Mouse (Mus musculus) cortical plate, adult 2 months (tissue): ENCODE measurements at regions not wholly inside any gene's neighbourhood (a gene's known extent, or its start where the extent isn't known, plus 50 kb on each side); places are given as distances from the start of the nearest gene placed in this dataset.

Source experiments
- H3K27ac ChIP-seq: fragments of 200-500 bp; 2 replicates; pipeline ENCODE4 v1.5.1; 2012; ENCODE audit warnings: low read length, control low read depth, inconsistent platforms; ENCODE audit not compliant: insufficient read depth
- H3K4me1 ChIP-seq: fragments of 200-500 bp; 2 replicates; pipeline ENCODE4 v1.6.1; 2011; ENCODE audit warnings: low read length; ENCODE audit not compliant: control insufficient read depth, insufficient read depth
- H3K4me3 ChIP-seq: fragments of 200-500 bp; 2 replicates; pipeline ENCODE4 v1.5.1; 2011; ENCODE audit warnings: mild to moderate bottlenecking, low read length, control low read depth; ENCODE audit not compliant: insufficient read depth
- CTCF ChIP-seq: fragments of 200-500 bp; IDR thresholded peaks from 2 replicates; pipeline ENCODE4 v1.5.1; 2011; ENCODE audit warnings: mild to moderate bottlenecking, control low read depth, low read length; ENCODE audit not compliant: insufficient read depth; ENCODE audit errors: extremely low read depth
- POLR2A ChIP-seq: fragments of 200-500 bp; IDR thresholded peaks from 2 replicates; pipeline ENCODE4 v1.6.1; 2011; ENCODE audit warnings: mild to moderate bottlenecking, low read length, control low read depth; ENCODE audit not compliant: insufficient read depth; ENCODE audit errors: extremely low read depth

DNA sequence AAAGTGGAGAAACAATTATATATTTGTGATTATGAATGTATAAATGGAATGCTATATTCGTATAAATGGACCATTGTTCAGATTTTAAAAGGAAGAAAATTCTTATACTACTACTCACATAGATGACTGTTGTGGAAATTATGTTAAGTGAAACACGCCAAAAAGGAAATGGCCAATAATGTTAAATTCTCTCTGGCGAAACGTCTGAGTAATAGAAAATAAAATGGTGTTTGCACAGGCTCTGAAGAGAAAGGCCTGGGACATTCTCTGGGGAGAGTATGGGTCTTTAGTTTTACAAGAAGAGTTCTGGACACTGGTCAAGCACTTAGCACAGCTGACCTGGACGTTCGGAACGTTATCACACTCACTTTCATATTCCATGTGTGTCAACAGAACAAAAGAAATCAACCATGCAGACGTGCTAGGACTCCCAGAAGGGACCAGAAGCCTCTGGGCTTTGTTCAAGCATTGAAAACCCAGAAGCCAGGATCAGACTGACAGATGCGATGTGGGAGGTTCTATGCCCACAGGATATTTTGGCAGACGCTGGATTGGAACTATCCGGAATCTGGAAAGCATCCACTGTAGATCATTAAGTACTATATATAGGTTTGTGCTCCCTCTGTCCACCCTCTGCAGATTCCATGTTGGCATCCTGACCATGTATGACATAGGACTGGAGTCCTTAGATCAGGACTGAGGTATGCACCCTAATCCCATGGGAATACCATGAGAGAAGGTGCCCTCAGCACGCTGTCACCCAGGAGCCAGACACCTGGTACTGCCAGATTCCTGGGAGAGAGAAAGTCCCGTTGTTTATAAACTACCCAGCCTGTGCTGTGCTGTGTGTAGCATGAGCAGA lies 178.0 kb upstream of the Foxn2 start:
- H3K27ac ChIP-seq: peak overlapping the region; percentile 15; the same call in 1 of the 2 replicates
- TF ChIP-seq POLR2A (no peak), CTCF (no peak)
- no peak overlapping the region for H3K4me3 ChIP-seq
- H3K4me1 ChIP-seq: no peaks in the 10 kb centered on the region

DNA sequence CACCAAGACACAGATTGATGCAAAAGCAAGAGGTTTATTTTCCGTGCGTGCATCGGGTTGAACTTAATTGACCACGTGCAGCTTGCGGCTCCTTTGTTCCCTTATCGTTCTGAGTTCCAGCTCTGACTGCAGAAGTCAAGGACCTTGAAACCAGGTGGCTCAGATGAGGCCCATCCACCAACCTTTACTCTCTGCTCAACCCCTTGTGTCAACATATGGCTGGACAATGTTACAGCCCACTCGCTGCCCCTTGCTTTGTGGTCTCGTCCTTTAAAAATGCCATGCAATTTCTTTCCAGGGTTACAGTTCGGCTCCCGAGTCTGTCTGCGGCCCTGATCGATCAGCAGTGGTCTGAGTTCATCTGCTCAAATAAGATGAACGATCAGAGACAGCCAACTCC lies 175.2 kb upstream of the Foxn2 start:
- Histone ChIP-seq H3K27ac (no peak overlapping the region), H3K4me1 (no peaks in the 10 kb centered on the region), H3K4me3 (no peak overlapping the region)
- TF ChIP-seq CTCF: no peak
- TF ChIP-seq POLR2A: no peak

DNA sequence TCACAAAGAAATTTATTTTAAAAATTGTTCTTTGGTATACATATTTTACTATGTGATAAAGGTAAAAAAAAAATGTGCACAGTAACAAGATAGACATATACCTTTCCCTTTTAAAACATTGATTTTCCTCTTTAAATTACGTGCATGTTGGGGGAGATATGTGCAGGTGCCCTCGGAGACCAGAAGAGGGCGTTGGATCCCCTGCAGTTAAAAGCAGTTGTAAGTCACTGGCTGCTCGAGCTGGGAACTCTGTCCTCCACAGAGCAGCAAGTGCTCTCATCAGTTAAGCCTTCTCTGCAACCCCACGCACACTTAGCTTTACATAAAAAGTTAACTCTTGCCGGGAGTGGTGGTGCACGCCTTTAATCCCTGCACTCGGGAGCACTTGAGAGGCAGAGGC lies 172.3 kb upstream of the Foxn2 start:
- Histone ChIP-seq H3K27ac (no peak overlapping the region), H3K4me3 (no peak overlapping the region), H3K4me1 (no peaks in the 10 kb centered on the region)
- TF ChIP-seq POLR2A: no peak
- no peak for TF ChIP-seq CTCF

DNA sequence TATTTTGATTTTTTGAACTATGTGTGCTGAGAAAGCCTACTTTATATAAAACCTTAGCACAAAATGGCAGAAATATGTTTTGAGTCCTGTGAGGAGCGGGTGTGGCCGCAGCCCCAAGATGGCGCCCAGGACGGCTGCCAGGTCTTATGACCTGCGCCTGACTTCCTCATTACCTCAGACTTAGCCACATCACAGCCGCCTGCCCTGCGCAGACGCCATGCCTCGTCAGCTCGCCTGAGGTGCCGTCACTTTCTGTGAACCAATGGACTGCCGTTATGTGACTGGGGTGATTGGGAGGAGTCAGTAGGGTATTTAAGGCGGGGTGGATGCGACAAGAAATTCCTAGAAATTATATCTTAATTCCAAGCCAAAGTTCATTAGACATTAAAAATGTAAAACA lies 171.7 kb upstream of the Foxn2 start:
- Histone ChIP-seq H3K4me3 (no peak overlapping the region), H3K27ac (no peak overlapping the region), H3K4me1 (no peaks in the 10 kb centered on the region)
- TF ChIP-seq POLR2A (no peak), CTCF (no peak)

DNA sequence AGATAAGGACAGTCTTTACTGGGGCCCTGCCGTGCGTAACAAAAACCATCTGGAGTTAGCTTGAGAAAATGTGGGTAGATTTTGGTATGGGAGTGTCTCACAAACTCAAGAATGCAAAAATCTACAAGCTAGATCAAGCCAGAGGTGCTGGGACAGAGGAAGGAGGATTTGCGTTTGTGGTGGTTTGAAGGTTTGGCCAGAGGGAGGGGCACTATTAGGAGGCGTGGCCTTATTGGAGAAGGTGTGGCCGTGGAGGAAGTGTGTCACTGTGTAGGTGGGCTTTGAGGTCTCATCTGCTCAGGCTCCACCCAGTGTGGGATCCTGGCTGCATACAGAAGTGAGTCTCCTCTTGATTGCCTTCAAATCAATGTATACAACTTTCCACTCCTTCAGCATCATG lies 169.6 kb upstream of the Foxn2 start:
- Histone ChIP-seq H3K27ac (no peak overlapping the region), H3K4me1 (peaks cover 1% of the 10 kb centered on the region; the same call in 1 of the 2 replicates), H3K4me3 (no peak overlapping the region)
- TF ChIP-seq CTCF (no peak), POLR2A (no peak)

DNA sequence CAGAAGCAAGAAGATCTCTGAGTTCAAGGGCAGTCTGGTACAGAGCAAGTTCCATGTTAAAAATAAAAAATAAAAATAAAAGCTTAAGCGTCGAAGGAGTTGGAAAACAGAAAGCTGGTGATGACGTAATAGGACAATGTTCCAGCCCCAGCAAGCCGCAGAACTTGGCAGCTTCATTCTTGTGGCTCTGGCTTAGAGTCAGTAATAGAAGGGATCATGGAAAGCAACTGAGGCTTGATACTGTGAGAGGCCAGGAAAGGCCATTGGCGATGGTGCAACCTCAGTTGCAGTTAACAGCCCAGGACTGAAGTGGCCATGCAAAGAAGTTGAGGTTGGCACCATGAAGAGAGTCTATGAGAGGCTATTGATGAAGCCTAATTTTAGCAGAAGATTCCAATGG lies 168.3 kb upstream of the Foxn2 start:
- no peak overlapping the region for H3K4me3 ChIP-seq
- peaks cover 1% of the 10 kb centered on the region; the same call in 1 of the 2 replicates for H3K4me1 ChIP-seq
- TF ChIP-seq POLR2A: no peak
- TF ChIP-seq CTCF: no peak
- H3K27ac ChIP-seq: no peak overlapping the region

DNA sequence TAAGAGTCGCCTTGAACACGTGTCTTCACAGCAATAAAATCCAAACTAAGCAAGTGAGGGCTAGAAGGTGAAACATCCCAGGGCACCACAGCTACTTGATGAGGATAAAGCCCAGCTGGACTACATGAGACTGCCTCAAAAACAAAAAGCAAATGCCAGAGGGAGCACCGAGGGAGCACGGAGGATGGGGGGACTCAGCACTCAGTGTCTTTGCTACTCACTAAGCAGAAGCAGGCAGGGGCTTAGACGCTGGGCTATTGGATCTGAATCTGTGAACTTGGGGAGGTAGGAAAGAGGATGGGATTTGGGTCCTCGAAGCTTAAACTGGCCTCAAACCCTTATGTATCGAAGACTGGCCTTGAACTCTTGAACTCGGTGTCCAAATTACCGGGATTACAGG lies 167.0 kb upstream of the Foxn2 start:
- Histone ChIP-seq H3K4me1 (peaks cover 1% of the 10 kb centered on the region; the same call in 1 of the 2 replicates), H3K4me3 (no peak overlapping the region), H3K27ac (no peak overlapping the region)
- no peak for TF ChIP-seq POLR2A
- no peak for TF ChIP-seq CTCF

DNA sequence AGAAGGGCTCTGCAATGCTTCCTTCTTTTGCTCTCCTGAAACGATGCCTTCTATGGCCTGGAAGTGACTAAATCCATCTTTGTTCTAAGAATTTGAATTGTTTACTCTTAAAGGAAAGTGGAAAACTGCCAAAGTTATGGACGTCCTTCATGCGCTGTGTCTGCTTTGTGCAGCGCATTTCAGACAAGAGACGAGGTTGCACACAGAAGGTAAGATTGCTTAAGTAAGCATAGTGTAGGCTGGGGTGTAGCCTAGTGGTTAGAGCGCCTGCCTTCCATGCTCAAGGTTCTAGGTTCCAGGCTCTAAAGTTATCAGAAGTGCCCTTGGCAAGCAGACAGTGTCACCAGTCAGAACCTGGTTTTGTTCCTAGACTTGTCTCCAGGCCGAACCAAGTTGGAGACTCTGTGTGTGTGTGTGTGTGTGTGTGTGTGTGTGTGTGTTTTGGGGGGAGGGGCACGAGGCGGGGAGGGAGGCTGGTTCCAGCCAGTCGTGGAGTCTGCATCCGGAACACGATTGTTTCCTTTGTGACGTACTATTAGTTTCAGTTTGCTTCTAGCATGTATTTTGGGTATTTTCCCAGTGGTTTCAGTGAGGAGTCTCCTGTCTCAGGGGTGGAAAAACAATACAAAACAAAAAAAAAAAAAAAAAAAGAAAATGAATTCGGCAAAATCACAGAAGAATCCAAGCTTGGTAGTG lies 166.4 kb upstream of the Foxn2 start:
- H3K4me1 ChIP-seq: peaks cover 1% of the 10 kb centered on the region; the same call in 1 of the 2 replicates
- H3K4me3 ChIP-seq: no peak overlapping the region
- TF ChIP-seq POLR2A (no peak), CTCF (no peak)
- H3K27ac ChIP-seq: peak overlapping the region; percentile 16

DNA sequence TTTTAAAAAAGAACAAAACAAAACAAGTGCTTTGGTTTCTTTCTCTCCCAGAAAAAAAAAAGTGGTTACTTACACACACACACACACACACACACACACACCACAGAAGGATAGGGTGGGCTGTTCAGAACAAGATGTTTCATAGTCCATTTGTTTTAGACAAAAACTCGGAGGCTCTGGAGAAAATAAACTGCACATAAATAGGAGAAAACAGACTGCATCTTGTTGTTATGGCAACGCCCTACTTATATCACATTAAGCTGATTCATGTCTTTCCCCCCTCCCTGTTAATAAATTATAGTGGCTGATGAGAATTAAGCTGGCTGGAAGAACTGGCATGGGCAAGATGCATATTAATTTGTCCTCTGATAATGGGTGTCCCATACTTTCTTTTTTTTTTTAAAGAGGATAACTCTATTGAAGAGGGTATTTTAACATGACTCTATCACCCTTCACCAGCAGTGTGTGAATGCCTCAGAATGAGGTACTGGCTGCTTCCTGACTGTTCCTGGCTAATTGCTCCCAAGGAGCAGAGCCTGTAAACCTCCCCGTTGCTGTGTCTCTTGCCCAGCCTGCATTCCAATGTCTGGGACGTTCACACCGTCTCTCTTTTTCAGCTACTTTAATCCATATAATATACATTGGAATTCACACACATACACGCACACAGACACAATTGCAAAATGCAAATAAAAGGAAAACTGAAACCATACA lies 165.6 kb upstream of the Foxn2 start:
- Histone ChIP-seq H3K4me3 (no peak overlapping the region), H3K27ac (no peak overlapping the region), H3K4me1 (peaks cover 1% of the 10 kb centered on the region; the same call in 1 of the 2 replicates)
- no peak for TF ChIP-seq POLR2A
- TF ChIP-seq CTCF: no peak
